Mouse (Mus musculus) C2C12 (cell line): ENCODE data around the gene Micu1.

Experiments used
- CEBPB ChIP-seq: IDR thresholded peaks from one replicate; pipeline ENCODE4 v1.6.1; 2011; ENCODE audit warnings: low read depth, mild to moderate bottlenecking, control low read depth, moderate library complexity
- CTCF ChIP-seq: IDR thresholded peaks from one replicate; pipeline ENCODE4 v1.5.1; 2011; ENCODE audit not compliant: control insufficient read depth, insufficient read depth, insufficient read length
- MYOD1 ChIP-seq: IDR thresholded peaks from one replicate; pipeline ENCODE4 v1.6.1; 2011; ENCODE audit warnings: low read depth; ENCODE audit not compliant: control insufficient read depth, insufficient read length
- MYOG ChIP-seq: IDR thresholded peaks from one replicate; pipeline ENCODE4 v1.6.1; 2011; ENCODE audit not compliant: control insufficient read depth, insufficient read length; ENCODE audit errors: extremely low read depth

- TF ChIP-seq CTCF (no peak), MYOD1 (no peak), MYOG (no peak), CEBPB (no peak)
These were observed 185.2 kb downstream of the Micu1 start for GRCm38 (mm10) chr10:59887432-59887831.
